Mouse (Mus musculus) kidney, adult 2 months (tissue): ENCODE measurements at regions not wholly inside any gene's neighbourhood (a gene's known extent, or its start where the extent isn't known, plus 50 kb on each side); places are given as distances from the start of the nearest gene placed in this dataset.

Experiments used
- DNase-seq: peaks from one replicate; pipeline ENCODE4 v3.0.0; 2021
- H3K27ac ChIP-seq: fragments of 200-500 bp; 2 replicates; pipeline ENCODE4 v1.5.1; 2012; ENCODE audit warnings: low read depth, low read length, control low read depth, inconsistent platforms; ENCODE audit not compliant: insufficient read depth
- H3K27me3 ChIP-seq: fragments of 200-500 bp; replicated peaks from 2 replicates; pipeline ENCODE4 v1.6.1; 2012; ENCODE audit warnings: mild to moderate bottlenecking, moderate library complexity, low read length, inconsistent platforms; ENCODE audit not compliant: control insufficient read depth, insufficient read depth
- H3K36me3 ChIP-seq: fragments of 200-500 bp; 2 replicates; pipeline ENCODE4 v1.6.1; 2012; ENCODE audit warnings: mild to moderate bottlenecking, moderate library complexity, low read length, inconsistent platforms; ENCODE audit not compliant: control insufficient read depth, insufficient read depth
- H3K4me1 ChIP-seq: fragments of 200-500 bp; 2 replicates; pipeline ENCODE4 v1.6.1; 2011; ENCODE audit warnings: low read length; ENCODE audit not compliant: control insufficient read depth, insufficient read depth
- H3K4me3 ChIP-seq: fragments of 200-500 bp; 2 replicates; pipeline ENCODE4 v1.5.1; 2011; ENCODE audit warnings: mild to moderate bottlenecking, low read depth, low read length, control low read depth; ENCODE audit not compliant: insufficient read depth
- CTCF ChIP-seq: fragments of 200-500 bp; conservative IDR thresholded peaks from 2 replicates; pipeline ENCODE4 v1.5.1; 2011; ENCODE audit warnings: low read depth, mild to moderate bottlenecking, control low read depth, low read length, moderate library complexity, mixed read lengths; ENCODE audit not compliant: insufficient read depth, insufficient read length
- POLR2A ChIP-seq: fragments of 200-500 bp; IDR thresholded peaks from one replicate; pipeline ENCODE4 v1.6.1; 2011; ENCODE audit warnings: low read depth, low read length, control low read depth
- WGBS: fragments of 180-500 bp; shearing (Covaris S2); methylation state at CpG from one replicate; pipeline ENCODE4 v1.1.7; 2018; 5-methylcytosine and 5-hydroxymethylcytosine counted together

DNA sequence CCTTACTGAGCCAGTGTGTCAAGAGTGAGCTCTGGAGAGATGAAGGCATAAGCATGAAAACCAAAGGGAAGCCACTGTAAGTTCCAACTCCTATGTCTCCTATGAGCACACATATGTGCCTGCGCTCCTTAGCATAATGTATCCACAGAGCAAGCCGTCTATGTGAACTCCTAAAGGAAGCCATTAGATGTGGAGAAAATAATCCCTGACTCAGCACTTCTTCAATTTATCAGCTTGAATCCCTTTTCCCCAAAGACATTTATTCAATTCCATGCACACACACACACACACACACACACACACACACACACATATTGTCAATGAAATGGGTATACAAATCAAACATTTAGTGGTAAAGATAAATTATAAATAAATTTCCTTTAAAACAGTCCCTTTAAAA lies 530.4 kb upstream of the Gm26657 start:
- Histone ChIP-seq H3K4me1 (no peaks in the 10 kb centered on the region), H3K4me3 (no peak overlapping the region), H3K27me3 (no peaks in the 10 kb centered on the region), H3K36me3 (no peaks in the 10 kb centered on the region), H3K27ac (no peak overlapping the region)
- no peak for DNase-seq
- TF ChIP-seq CTCF = no peak
- no peak for TF ChIP-seq POLR2A
- whole genome bisulfite sequencing = 95% methylated on average over 2 of the region's 2 CpGs

DNA sequence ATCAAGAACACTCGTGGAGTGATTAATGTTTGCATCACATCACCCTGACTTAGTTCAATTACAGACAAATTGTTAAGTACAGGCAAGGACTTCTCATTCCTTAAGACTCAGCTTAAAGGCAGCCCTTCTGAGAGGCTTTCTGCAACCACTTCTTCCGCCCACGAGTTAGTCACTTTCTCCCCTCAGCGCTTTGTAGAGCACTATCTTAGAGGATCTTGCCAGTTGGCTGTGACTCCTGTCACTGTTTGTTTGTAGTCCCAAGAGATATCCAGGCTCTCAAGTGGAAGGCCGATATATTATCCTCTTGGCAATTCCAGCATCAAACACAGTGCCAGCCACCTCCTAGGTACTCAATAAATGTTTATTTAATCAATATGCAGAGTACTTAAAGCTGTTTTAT lies 532.1 kb upstream of the Gm26657 start:
- no peak overlapping the region for H3K27ac ChIP-seq
- no peaks in the 10 kb centered on the region for H3K36me3 ChIP-seq
- no peak for DNase-seq
- TF ChIP-seq POLR2A = no peak
- TF ChIP-seq CTCF = no peak
- WGBS = 46% methylated on average over 5 of the region's 5 CpGs
- H3K27me3 ChIP-seq = no peaks in the 10 kb centered on the region
- no peak overlapping the region for H3K4me3 ChIP-seq
- no peaks in the 10 kb centered on the region for H3K4me1 ChIP-seq

- H3K27me3 ChIP-seq = no peaks in the 10 kb centered on the region
- no peak overlapping the region for H3K27ac ChIP-seq
- H3K4me1 ChIP-seq = no peaks in the 10 kb centered on the region
- no peak overlapping the region for H3K4me3 ChIP-seq
- TF ChIP-seq CTCF (no peak), POLR2A (no peak)
- WGBS = 86% methylated on average over 1 of the region's 1 CpGs
- no peak for DNase-seq
- H3K36me3 ChIP-seq = no peaks in the 10 kb centered on the region
Measured at GRCm38 (mm10) chr4:56205069-56205468, 534.8 kb upstream of the Gm26657 start.

GRCm38 (mm10) chr4:56193365-56193764 lies 546.5 kb upstream of the Gm26657 start:
- 65% methylated on average over 2 of the region's 2 CpGs for WGBS
- TF ChIP-seq CTCF (no peak), POLR2A (no peak)

DNA sequence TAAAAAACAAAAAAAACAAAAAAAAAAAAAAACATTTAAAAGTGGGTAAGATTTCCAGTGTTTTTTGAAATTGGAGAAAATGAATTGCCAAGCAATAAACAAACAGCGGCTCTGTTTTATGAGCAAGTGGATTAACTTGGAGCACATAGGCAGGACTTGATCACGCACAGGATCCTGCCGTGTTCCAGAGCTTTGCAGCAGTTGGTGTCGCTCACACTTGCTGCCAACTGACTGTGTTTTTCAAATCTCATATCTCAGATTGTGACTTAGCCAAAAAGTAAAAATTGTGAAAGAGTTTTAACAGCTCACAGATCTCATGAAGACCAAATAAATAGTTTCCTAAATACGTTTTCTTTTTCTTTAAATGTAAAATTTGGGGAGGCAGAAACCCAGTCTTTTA lies 547.4 kb upstream of the Gm26657 start:
- no peak overlapping the region for H3K4me3 ChIP-seq
- no peaks in the 10 kb centered on the region for H3K4me1 ChIP-seq
- no peak overlapping the region for H3K27ac ChIP-seq
- no peaks in the 10 kb centered on the region for H3K27me3 ChIP-seq
- TF ChIP-seq CTCF = no peak
- no peak for TF ChIP-seq POLR2A
- DNase-seq = no peak
- H3K36me3 ChIP-seq = no peaks in the 10 kb centered on the region
- WGBS = 90% methylated on average over 5 of the region's 5 CpGs

More at GRCm38 (mm10) chr4:56193365-56193764, 546.5 kb upstream of the Gm26657 start:
- no peak overlapping the region for H3K4me3 ChIP-seq
- no peak for DNase-seq
- no peaks in the 10 kb centered on the region for H3K36me3 ChIP-seq
- H3K27me3 ChIP-seq = no peaks in the 10 kb centered on the region
- no peaks in the 10 kb centered on the region for H3K4me1 ChIP-seq
- H3K27ac ChIP-seq = no peak overlapping the region

- Histone ChIP-seq H3K4me3 (no peak overlapping the region), H3K27ac (no peak overlapping the region), H3K27me3 (no peaks in the 10 kb centered on the region), H3K4me1 (no peaks in the 10 kb centered on the region), H3K36me3 (no peaks in the 10 kb centered on the region)
- TF ChIP-seq POLR2A = no peak
- no peak for TF ChIP-seq CTCF
- 76% methylated on average over 5 of the region's 5 CpGs for WGBS
- DNase-seq = no peak
Measured at GRCm38 (mm10) chr4:56179566-56179965, 560.3 kb upstream of the Gm26657 start.

- H3K4me1 ChIP-seq = no peaks in the 10 kb centered on the region
- H3K36me3 ChIP-seq = no peaks in the 10 kb centered on the region
- no peak overlapping the region for H3K27ac ChIP-seq
- no peaks in the 10 kb centered on the region for H3K27me3 ChIP-seq
- DNase-seq = no peak
- H3K4me3 ChIP-seq = no peak overlapping the region
- WGBS = 74% methylated on average over 9 of the region's 9 CpGs
- TF ChIP-seq POLR2A (no peak), CTCF (no peak)
Measured at GRCm38 (mm10) chr4:56178844-56179481, 560.9 kb upstream of the Gm26657 start.
